ENCODE assay signal across 24 mouse cellular contexts in the genomic region with DNA sequence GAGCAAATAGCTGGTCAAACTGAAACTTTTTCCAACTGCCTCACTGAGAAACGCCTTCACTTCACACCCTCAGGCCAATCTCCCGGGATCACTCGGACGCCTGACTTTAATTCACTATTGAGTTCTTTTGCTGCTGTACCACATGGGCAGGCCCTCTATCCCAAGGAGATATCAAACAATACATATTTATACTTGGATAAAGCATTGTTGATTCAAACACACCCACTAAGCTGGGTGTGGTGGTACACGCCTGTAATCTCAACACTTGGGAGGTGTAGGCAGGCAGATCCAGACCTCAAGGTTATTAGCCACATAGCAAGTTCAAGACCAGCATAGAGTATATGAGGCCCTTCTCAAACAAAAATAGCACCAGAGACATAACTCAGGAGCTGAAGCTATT.
"Had no signal": no experiment of that assay in that cellular context is flagged by ENCODE, and none has a peak within 500 bp of the region (broad histone marks: within the 10 kb centered on the region; RNA-seq: fewer than 3 reads in every experiment).

No protein-coding gene starts in this region.

- H3K4me3 ChIP-seq: heart, embryonic 13.5 days; heart, embryonic 15.5 days; hindbrain, embryonic 13.5 days; hindbrain, embryonic 15.5 days; kidney, embryonic 15.5 days; layer of hippocampus, adult 2 months; left cerebral cortex, adult 2 months; limb, embryonic 10.5 days; limb, embryonic 12.5 days had no signal

- H3K27me3 ChIP-seq: heart, embryonic 13.5 days; heart, embryonic 15.5 days; hindbrain, embryonic 13.5 days; hindbrain, embryonic 15.5 days; kidney, embryonic 15.5 days; limb, embryonic 12.5 days had no signal

- H3K9ac ChIP-seq: heart, embryonic 13.5 days; heart, embryonic 15.5 days; hindbrain, embryonic 13.5 days; hindbrain, embryonic 15.5 days; kidney, embryonic 15.5 days; limb, embryonic 12.5 days had no signal

- ATAC-seq: hindbrain, postnatal 0 days; intestine, embryonic 16.5 days had no signal

- H3K27ac ChIP-seq: heart, embryonic 13.5 days; heart, embryonic 15.5 days; hindbrain, embryonic 13.5 days; hindbrain, embryonic 15.5 days; hindbrain, postnatal 0 days; kidney, embryonic 15.5 days; kidney, postnatal 0 days; layer of hippocampus, adult 2 months; left cerebral cortex, adult 2 months; limb, embryonic 10.5 days; limb, embryonic 12.5 days had no signal

- DNase-seq: gastrocnemius, postnatal 14 days; gastrocnemius, postnatal 36 days; heart, adult 18-20 months; heart, postnatal 14 days; heart, postnatal 36 days; kidney, adult 11 months; kidney, adult 2 months; kidney, adult 9 months; kidney, postnatal 14 days; kidney, postnatal 36 days; liver had no signal

- H3K4me1 ChIP-seq: heart, embryonic 13.5 days; heart, embryonic 15.5 days; hindbrain, embryonic 13.5 days had no signal

- H3K36me3 ChIP-seq: heart, embryonic 13.5 days; heart, embryonic 15.5 days; hindbrain, embryonic 13.5 days; hindbrain, embryonic 15.5 days had no signal

- H3K4me2 ChIP-seq: heart, embryonic 11.5 days; heart, embryonic 13.5 days; heart, embryonic 15.5 days; hindbrain, embryonic 13.5 days; hindbrain, embryonic 15.5 days; kidney, embryonic 15.5 days; limb, embryonic 12.5 days had no signal

- H3K9me3 ChIP-seq: heart, embryonic 13.5 days; heart, embryonic 15.5 days; hindbrain, embryonic 13.5 days; hindbrain, embryonic 15.5 days; kidney, embryonic 15.5 days; limb, embryonic 10.5 days; limb, embryonic 12.5 days had no signal
